Mouse (Mus musculus) cerebellum, postnatal 10 days (tissue): ENCODE measurements around the gene Crlf1.

Experiments
- DNase-seq, 2 experiments: peaks; one replicate each; pipeline ENCODE4 v3.0.0; 2021; ENCODE audit warnings: mixed read lengths in 2 of 2

The Crlf1 gene

DNA sequence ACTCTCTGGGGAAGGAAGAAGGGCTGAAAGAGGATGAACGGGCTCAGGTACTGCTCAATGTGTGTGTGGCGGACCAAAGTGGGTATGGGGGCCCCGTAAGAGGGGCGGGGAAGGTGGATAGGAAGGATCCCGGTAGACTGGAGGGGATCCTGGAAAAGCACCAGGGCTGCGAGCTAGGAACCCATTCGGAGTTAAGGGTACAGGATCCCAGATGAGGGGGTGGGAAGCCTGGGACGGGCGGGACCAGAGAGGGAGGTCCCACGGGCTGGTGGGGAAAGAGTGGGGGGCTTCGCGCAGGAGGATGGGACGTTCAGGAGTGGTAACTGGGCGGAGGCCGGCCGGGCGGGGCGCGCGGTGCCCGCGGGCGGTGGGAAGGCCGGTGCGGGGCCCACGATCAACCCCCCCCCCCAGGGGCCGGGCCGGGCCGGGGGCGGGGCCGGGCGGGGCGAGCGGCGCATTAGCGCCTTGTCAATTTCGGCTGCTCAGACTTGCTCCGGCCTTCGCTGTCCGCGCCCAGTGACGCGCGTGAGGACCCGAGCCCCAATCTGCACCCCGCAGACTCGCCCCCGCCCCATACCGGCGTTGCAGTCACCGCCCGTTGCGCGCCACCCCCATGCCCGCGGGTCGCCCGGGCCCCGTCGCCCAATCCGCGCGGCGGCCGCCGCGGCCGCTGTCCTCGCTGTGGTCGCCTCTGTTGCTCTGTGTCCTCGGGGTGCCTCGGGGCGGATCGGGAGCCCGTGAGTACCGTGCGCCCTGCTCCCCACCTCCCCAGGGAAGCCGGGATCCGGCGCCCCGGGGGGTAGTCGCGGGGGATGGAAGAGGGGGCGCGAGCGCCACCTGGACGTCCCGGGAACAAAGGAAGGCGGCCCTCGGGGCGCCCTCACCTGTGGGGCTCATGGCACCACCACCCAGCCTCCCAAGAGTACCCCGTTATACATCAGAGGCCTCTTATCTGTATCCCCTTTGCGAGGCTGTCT, at the start of gene Crlf1:
TSS of gene Crlf1 (plus strand) at position 495 of the 977 bp plus-strand sequence.
- no peak for DNase-seq

DNA sequence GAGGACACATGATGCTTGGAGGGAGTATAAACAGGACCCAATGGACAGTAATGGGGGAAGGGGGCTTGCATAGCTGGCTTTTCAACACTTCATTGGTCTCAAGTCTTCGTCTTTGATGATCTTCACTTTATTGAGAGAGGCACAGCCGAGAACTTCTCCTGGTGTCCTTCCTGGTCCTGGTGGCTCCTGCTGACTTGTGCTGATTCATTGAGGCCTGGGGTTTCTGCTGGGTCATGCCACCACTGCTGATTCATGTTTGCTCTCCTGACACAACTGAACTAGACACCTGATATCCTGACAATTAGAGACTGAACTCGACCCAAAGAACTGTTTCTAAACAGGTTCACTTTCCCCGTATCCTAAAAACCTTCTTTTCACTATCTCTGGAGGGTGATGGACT, 49.6 kb upstream of the Crlf1 start:
- DNase-seq = no peak

DNA sequence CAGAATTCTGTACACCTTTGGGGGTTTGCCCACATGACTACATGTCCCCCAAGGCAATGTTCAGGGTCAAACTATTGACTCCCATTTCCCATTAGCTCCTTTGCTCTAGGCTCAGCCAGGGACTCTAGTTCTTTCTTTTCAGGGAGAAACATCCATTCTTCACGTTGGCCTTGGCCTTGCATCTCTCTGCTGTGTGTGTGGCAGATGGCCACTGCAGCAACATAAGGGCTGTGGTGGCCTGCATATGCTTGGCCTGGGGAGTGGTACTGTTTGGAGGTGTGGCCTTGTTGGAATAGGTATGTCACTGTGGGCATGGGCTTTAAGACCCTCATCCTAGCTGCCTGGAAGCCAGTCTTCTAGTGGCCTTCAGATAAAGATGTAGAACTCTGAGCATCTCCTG, 47.0 kb upstream of the Crlf1 start:
- DNase-seq = peak; percentile 54 to 55

DNA sequence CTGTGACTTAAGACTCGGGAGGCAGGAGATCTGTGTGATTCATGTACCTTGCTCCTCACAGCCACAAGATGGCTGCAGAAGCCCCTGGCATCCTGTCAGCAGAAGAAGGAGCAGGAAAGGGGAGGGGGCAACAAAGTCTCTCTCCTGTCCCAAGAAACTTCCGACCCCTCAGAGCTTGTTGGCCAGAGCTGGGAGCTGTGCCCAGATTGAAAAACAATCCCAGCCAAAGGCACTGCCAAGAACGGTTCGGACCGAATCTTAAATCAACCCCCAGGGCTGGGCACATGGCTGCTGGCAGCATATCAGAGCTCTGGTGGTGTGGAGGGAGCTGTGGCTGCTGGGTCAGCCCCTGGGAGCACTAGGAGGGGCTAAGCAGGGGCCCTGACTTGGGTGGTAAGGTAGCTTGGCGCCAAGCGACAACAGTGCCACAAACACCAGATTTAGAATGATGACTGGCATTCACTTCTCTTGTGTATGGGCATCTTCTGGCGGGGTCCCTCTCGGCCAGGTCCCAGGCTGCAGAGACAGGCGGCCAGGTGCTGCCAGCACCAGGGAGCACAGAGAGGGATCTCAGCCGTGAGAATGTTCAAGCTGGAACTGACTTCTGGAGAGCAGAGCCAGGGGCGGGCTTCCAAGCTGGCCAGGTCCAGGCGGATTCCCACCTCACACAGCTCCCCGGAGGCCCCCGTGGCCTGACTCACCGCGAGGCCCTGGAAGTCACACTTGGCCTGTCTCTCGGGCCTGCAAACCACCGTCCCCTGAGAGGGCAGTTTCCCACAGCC, 45.1 kb upstream of the Crlf1 start:
- peak; percentile 75 to 82 for DNase-seq

DNA sequence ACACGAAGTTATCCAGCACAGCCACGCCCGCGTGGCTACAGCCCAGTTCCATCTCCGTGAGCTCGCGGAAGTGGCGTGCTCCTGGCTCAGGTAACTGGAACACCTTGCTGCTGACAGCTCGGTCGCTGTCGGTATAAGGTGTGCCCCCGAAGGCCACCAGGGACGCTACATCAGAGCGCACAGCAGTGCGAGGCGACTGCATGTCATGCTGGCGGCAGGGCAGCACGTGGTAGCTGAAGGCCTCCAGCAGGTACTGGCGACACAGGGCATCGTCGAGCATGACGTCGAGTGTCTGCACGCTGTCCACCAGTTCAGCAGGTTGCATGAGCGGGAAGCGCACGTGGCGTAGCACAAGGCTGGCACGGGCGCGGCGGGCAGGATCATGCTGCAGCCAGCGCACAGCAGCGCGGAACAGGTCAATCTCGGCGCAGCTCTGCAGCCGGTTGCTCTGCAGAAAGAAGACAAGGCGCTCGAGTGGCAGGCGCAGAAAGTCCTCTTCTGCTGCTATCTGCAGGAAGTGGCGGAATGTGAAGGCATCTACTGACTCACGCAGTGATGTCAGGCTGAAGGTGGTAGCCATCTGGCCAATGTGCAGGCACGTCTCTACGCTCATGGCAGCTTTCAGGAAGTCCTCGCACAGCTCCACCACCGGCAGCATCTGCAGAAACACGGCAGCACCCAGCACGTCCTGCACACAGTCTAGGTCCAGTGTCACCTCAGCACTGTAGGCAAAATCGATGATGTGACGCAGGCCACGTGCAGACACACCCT, 40.6 kb upstream of the Crlf1 start:
- no peak for DNase-seq

DNA sequence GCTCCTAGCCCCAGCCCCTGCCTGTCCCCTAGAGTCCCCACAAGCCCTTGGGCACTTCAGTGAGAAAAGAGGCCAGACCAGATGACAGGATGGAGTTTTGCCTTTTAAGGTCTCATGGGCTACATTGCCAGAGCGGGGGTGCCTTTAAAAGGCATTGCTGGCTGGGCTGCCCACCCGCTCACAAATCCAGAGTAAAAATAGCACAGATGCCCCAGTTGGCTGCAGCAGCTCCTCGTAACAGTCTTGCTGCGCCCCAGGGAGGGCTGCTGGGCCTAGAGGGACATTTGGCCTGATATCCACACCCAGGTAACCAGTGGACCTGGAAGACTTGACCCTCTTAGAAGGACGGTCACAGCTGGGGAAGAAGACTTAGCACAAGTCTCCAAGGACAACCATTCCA, 39.1 kb upstream of the Crlf1 start:
- no peak for DNase-seq

DNA sequence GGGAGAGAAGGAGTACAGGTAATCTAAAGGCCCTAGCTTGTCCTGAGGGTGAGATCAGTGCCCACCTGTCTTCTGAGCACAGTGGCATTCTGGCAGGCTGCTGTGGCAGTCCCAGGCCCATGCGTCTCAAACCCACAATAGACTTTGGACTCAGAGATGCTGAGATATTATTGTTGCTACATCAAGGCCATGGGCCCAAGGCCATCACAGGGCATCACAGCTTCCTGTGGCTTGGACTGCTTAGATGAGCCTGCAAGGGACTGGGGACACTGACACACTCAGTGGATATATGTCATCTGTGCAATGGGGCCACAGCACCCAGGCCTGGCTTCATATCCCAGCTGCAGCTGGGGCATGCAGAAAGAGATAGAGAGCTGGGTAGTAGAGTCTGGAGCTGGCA, 36.0 kb upstream of the Crlf1 start:
- DNase-seq = no peak

DNA sequence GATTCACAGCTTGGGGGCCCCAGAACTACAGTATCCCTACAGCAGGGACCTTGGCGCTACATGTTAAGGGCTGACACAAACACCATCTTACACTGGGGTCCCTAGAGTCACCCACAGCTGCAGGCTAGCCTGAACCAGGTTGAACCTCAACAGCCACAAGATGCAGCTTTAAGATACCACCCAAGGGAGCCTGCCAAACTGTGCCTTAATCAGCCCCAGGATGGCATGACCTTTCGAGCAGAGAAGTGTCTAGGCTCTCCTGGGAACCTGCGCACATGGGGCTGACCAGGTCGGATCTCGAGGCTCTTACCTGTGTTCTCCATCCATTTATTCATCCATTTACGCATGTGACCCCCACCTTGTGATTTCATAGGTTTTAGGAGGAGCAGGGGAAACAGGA, 35.1 kb upstream of the Crlf1 start:
- no peak for DNase-seq

DNA sequence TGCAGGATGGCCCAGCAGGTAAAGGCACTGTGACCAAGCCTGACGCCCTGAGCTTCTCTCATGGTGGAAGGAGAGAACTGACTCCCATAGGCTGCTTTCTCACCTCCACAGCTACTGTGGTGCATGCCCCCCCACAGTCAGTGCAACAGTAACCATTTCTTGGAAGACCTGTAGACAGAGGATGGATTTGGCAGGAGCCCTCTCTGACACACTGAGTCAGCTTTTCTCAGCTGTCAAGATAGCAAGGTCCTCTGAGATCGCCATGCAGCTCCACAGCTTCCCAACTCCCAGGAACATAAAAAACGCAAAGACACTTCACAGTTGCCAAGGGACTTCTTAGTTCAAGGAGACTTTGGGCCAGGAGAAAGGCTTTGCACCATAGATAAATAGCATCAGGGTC, 34.5 kb upstream of the Crlf1 start:
- DNase-seq = no peak

DNA sequence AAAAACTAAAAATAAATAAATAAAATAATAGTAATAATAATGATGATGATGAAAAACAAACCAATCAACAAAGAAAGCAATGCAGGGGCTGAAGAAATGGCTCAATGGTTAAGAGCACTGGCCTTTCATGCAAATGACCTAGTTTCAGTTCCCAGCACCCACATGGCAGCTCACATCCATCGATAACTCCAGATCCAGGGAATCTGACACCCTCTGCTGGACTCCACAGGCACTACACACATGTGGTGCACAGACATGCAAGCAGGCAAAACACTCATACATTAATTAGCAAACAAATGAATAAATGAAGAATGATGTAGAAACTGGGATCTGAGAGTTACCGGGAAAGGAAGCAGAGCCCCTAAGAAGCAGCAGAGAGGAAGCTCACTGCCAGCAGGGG, 33.3 kb upstream of the Crlf1 start:
- no peak for DNase-seq

DNA sequence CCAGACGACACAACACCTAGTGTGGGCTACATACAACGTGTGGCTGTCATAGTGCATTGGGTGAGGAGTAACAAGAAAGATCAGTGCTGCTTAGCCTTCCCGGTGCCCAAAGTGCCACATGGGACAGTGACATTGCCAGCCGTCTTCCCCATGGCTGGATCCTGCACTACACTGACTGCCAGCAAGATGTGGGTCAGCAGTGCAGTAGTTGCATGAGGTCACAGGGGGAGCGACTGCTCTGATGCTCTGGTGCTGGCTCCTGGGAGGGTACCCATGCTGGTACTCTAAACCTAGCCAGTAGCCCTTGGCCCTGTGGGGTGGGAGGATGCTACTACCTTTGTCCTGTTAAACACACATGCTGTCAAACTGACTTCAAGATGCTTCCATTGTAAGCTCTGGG, 32.8 kb upstream of the Crlf1 start:
- no peak for DNase-seq

DNA sequence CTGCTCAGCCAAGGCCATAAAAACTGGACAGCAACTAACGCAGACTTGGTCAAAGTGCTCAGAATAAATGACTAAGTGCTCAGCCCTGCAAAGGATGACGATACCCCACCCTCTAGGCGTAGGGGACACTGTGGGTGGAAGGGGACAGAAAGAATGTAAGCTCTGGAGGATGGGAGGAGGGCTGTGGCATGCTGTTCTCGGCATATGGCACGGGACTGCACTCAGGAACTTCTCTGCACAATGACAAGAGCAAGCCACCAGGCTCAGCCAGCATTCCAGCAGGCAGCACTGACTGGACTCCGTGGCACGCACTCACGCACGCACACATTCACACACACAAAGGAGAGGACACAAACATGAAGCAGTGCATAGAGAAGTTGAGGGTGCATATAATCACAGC, 32.4 kb upstream of the Crlf1 start:
- DNase-seq = peak; percentile 48 to 52

DNA sequence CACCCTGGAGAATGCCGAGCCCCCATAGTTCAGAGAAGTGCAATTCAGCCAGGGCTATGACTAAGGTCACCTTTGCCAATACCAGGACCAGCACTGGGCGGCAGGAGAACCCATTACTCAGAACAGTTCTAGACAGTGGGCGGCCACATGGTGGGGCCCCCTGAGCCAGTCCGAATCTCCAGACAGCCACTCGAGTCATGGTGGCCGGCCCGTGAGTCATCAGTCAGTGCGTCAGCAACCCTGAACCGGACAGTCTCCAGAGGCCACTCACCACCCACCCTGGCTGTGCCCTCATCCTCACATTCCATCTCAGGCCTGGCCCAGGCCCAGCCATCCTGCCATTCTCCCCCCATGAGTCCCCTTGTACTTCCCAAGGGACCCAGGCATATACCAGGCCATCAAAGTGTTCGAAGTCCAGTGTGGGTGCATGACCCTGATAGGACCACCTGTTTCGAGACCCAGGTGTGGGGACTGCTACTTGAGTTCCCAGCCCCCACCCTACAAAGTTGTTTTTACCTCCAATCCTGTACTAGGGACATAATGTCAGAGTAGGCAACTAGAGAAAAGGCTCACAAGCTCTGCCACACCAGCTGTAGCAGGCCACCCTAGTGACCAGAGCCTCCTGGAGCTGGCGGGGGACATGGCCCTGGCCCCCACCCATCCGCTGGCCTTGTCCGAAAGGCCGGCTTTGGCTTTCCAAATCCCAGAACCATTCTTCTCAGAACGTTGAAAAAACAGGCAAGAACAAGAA, 31.0 kb upstream of the Crlf1 start:
- DNase-seq = no peak

DNA sequence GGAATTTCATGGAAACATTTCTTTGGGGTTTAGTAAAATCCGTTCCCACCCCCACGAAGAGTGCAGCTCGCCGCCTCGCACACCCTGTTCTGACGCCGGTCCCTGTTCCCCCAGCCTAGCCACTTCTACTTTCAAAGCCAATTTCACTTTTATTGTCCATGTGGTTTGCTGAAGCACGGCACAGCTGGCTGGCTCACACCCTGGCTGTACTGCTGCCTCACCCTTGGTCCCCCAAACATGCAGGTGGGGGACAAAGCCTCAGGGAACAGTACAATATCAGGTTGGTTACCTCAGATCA, 30.5 kb upstream of the Crlf1 start:
- DNase-seq = no peak

DNA sequence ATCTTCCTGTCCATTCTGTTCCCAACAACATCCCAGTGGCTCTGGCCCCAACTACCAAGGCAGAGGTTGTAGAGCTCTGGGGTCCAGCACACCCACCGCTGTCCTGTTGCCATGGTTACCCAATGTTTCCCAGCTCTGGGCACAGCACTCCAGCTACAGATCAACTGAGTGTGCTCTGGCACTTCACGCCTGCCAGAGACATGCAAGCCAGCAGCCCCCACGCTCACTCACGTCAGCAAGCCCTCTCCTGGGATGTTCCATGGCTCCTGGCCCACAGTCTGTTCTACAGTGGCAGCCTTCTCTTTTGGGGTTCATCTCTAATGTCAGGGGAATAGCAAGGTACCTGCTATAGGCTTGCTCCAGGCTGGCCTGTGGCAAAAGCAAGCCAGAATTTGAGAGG, 29.7 kb upstream of the Crlf1 start:
- DNase-seq = peak; percentile 63

DNA sequence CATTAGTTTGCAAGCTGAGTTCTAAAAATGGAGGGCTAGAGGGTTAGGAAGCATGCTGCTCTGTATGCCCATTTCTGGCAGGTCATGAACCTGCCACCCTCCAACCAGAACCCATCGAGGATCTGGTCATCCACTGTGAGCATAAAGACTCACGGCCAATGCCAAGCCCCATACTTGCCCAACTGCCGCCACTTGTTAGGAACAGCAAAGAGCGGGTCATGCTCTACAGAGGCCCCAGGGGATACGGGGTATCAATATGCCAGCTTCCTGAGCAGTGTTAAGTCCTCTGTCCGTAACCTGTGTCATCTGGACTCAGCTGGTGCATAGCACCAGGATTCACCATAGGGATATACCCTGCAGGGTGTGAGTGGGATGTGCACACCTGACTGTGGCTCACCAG, 28.8 kb upstream of the Crlf1 start:
- no peak for DNase-seq

DNA sequence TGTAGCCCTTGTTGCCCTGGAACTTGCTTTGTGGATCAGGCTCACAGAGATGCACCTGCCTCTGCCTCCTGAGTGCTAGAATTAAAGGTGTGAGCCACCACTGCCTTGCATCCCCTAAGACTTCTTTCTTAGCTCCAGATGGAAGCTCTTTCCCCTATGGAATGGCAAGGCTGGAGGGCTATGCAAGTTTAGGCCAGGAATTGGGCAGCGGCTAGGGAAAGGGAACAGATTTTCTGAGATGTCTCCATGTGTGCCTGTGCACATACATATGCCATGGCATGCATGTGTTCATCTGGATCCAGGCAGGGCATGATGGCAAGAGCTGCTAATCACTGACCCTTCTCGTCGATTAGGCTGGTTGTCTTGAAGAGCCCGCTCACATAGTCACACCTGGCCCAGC, 27.3 kb upstream of the Crlf1 start:
- DNase-seq = no peak

DNA sequence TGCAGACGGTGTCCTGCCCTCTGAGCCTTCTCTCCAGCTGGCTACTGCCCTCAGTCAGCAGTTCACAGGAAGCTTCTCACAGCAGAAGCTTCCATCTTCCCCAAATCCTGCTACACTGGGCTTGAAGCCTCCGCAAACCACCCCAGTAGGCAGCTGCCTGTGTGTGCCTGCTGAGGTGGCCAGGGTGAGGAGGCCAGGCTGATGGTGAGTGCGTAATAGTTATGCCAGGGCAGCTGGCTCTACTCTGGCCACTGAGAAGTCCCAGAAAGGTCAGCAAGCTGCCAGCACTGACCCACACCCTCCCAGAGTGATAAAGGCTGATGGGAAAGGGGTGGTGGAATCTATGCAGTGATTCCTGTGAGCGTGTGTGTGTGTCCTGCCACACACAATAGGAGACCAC, 26.7 kb upstream of the Crlf1 start:
- no peak for DNase-seq

DNA sequence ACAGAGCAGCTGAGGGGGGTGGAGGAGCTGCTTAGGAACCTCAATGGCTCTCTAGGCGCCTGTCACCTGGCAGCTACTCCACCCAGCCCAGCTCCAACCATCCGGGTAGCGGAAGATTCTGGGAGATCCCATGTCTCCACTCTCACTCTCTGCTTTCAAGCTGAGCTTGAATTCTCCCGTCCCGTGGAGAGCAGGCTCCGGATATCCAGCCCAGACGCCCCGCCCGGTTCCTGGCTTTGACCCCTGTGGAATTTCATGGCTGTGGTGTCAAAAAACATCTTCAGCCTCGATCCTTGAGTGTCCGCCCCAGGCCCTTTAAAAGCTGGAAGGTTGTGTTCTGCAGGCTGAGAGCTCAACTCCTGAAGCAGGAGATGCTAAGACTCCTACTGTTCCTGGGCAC, 26.2 kb upstream of the Crlf1 start:
- no peak for DNase-seq

DNA sequence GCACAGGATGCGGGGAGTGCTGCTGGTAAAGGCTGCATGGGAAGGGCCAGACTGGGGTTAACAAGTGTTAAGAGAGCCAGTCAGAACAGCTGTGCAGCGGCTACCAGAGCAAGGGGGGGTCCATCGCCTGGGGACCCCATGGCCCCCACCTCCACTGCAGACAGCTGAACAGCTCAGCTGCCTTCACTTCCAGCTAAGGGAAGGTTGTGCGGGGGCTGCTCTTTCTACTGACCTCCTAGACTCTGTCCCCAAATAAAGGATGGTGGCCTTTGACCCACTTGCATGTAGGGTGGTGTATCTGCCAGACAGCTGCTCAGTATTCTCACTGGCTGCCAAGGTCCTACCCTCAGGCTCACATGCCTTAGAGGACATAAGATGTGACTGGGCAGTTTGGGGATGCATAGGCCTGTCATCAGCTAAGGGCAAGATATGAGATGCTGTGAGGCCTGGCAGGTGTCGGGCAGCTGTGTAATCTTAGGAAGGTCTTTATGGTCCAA, 25.7 kb upstream of the Crlf1 start:
- DNase-seq = no peak

DNA sequence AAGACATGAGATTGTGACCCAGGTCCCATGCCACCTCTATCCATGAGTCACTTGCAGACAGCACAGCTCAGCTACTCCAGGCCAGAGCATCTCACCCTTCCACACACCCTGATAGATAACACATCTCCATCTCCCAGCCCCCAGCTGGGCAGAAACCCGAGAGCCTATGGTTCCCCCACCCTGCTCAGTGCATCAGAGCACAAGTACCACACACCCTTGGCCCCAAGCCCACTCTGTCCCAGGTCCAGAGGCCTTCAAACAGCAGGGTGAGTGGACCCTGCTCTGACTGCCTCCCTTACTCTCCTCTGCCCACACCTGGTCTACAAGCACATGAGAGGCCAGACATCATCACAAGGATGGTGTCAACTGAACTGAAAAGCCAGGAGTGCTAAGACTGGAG, 25.1 kb upstream of the Crlf1 start:
- DNase-seq = no peak

DNA sequence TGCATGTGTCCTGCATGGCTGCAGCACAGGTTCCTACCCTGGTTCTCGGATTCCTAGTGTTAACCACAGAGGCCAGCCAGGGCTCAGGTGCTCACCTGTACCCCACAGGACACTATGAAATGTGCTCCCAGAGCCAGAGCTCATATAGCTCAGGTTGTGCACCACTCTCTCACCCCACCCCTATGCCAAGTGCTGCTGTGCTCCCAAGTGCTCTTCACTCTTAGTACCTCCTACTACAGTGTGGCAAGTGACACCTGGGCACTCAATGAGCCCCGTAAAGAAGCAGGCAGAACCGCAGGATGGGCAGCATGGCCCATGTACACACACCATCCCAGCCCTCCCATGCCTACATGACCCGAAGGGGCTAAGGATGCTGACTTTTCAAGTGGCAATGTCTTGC, 24.2 kb upstream of the Crlf1 start:
- DNase-seq = no peak
